Mouse (Mus musculus) fat pad, adult 2 months (tissue): ENCODE results near the gene Suclg2.
"Not testable (repeated sequence)": the region's sequence is repeated elsewhere in the genome, so short reads cannot be mapped to it uniquely, and the experiment has no call there.

Experiments used
- DNase-seq: peaks from one replicate; pipeline ENCODE4 v3.0.0-alpha.2; 2011; ENCODE audit warnings: low read depth, low spot score; ENCODE audit errors: extremely low read depth

The Suclg2 gene

GRCm38 (mm10) chr6:95635411-95635810, 83.2 kb downstream of the Suclg2 start:
- DNase-seq: no peak

- DNase-seq: no peak
Measured at GRCm38 (mm10) chr6:95629071-95629470, 89.5 kb downstream of the Suclg2 start.

GRCm38 (mm10) chr6:95621821-95622220, 96.8 kb downstream of the Suclg2 start:
- peak; percentile 23 for DNase-seq

- no peak for DNase-seq
Measured at GRCm38 (mm10) chr6:95620804-95621203, 97.8 kb downstream of the Suclg2 start.

GRCm38 (mm10) chr6:95619817-95620216, 98.8 kb downstream of the Suclg2 start:
- DNase-seq: no peak

GRCm38 (mm10) chr6:95618434-95618833, 100.2 kb downstream of the Suclg2 start:
- no peak for DNase-seq

GRCm38 (mm10) chr6:95613228-95613627, 105.4 kb downstream of the Suclg2 start:
- DNase-seq: no peak

- DNase-seq: no peak
Measured at GRCm38 (mm10) chr6:95612412-95613022, 106.1 kb downstream of the Suclg2 start.

- DNase-seq: no peak
Measured at GRCm38 (mm10) chr6:95611059-95611458, 107.5 kb downstream of the Suclg2 start.

- DNase-seq: no peak
Measured at GRCm38 (mm10) chr6:95608123-95608522, 110.5 kb downstream of the Suclg2 start.

- DNase-seq: not testable (repeated sequence)
Measured at GRCm38 (mm10) chr6:95600731-95601130, 117.9 kb downstream of the Suclg2 start.

GRCm38 (mm10) chr6:95596766-95597750, 121.5 kb downstream of the Suclg2 start:
- peak; percentile 36 for DNase-seq

GRCm38 (mm10) chr6:95595852-95596251, 122.7 kb downstream of the Suclg2 start:
- DNase-seq: no peak

GRCm38 (mm10) chr6:95594239-95594638, 124.4 kb downstream of the Suclg2 start:
- DNase-seq: no peak

GRCm38 (mm10) chr6:95592396-95592795, 126.2 kb downstream of the Suclg2 start:
- no peak for DNase-seq

GRCm38 (mm10) chr6:95590463-95590862, 128.1 kb downstream of the Suclg2 start:
- no peak for DNase-seq

GRCm38 (mm10) chr6:95587108-95587796, 131.3 kb downstream of the Suclg2 start:
- peak; percentile 19 for DNase-seq

- no peak for DNase-seq
Measured at GRCm38 (mm10) chr6:95581893-95582292, 136.7 kb downstream of the Suclg2 start.

GRCm38 (mm10) chr6:95579792-95580191, 138.8 kb downstream of the Suclg2 start:
- DNase-seq: no peak

- DNase-seq: no peak
Measured at GRCm38 (mm10) chr6:95575531-95575930, 143.1 kb downstream of the Suclg2 start.

GRCm38 (mm10) chr6:95574867-95575266, 143.7 kb downstream of the Suclg2 start:
- no peak for DNase-seq
